Mouse (Mus musculus) layer of hippocampus, adult 9-10 months (tissue): ENCODE measurements around the gene Zc3h7a.

ENCODE experiments used
- DNase-seq: peaks from one replicate; pipeline ENCODE4 v3.0.0; 2022; ENCODE audit warnings: low spot score

Zc3h7a gene

GRCm38 (mm10) chr16:11143706-11144483, 32.3 kb downstream of the Zc3h7a start:
- DNase-seq, result peak; percentile 100

GRCm38 (mm10) chr16:11134348-11135344, 41.5 kb downstream of the Zc3h7a start, which contains the start of gene Txndc11:
Gene Txndc11 (minus strand): TSS chr16:11134650.
- peak; percentile 98 for DNase-seq

GRCm38 (mm10) chr16:11133476-11134347, 42.5 kb downstream of the Zc3h7a start:
- peak; percentile 20 for DNase-seq

DNA sequence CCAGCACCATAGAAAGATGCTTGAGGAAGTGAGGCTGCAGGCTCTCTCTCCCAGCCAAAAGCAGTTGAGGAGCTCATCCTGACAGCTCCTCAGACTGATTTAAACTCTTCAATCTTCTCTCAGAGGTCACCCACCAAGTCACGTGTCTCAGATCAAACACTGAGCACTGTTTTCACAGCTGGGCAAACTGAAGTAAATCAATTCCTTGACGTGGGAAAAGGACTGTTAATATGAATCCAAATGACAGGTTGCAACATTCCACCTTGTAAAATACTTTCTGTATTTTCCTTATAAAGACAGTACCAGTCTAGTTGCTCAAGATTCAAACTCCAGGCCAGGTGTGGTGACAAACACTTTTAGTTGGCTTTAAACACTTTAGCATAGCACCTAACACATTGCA, 43.4 kb downstream of the Zc3h7a start:
- no peak for DNase-seq

- DNase-seq, result no peak
Measured at GRCm38 (mm10) chr16:11128301-11128700, 47.9 kb downstream of the Zc3h7a start.

DNA sequence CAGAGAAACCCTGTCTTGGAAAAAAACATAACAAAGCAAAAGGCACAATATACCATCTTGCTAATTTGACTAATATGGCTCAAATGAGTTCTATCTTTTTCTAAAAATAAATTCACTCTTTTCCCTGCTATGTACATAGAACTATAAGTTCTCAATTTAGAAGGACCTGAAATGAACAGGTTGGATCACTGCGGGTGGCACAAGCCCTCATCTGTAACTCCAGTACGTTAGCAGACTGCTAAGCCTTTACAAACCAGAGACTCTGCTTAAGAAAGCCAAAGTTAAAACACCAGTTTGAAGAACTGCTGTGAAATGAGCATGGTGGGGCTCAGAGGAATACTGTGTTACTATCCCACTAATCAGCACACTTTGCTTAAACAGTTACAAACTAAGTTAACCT, 50.8 kb downstream of the Zc3h7a start:
- no peak for DNase-seq

- no peak for DNase-seq
Measured at GRCm38 (mm10) chr16:11124110-11124509, 52.1 kb downstream of the Zc3h7a start.

DNA sequence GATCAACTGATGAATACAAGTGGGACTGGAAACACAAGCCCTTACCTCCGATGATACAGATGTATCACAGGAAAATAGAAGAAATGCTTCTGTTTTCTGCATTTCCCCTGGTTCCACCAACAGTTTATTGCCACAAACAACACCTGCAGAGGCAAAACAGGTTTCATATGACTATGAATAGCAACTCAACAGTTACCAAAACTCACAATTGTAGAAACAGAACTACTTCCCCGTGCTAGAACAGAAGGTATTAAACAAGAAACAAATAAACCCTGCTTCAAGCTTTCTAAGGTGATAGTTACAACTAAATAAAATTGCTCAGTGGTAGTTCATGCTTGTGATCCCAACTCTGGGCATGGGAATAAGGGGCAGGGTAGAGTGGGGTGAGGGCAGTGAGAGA, 53.6 kb downstream of the Zc3h7a start:
- DNase-seq, result no peak

GRCm38 (mm10) chr16:11109198-11109740, 66.9 kb downstream of the Zc3h7a start:
- no peak for DNase-seq

DNA sequence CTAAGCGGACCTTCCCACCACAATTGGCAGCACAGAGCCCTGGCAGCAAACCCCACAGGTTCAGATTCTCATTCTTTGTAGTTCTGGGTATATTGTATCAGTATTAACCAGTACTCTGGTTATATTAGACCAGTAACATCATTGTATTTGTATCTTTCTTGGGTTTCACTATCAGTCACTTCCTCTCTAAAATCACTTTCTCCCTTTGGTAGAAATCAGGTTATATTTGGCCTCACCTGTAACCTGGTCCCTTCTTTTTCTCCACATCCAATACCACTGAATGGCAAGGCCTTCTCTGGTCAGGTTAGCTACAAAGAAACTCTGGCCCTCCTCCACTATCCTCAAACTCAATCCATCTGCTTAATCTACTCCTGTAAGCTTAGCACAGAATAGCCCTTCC, 71.3 kb downstream of the Zc3h7a start:
- no peak for DNase-seq

DNA sequence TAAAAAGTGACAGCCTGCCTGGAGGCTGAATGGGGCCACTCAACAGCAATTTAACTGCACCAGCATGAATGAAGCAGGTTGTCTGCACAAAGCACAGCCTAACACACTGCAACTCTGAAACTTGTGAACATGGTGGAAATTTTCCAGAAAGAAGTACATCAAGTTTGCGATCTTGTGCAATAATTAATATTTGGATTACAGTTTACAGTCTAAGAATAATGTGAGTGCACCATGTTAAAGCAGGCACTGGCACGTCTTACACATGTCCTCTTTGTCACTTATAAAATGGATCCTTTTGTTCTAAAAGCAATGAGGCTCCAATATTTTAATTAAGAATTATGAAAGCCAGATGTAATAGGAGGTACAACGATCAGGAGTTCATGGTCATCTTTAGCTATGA, 78.9 kb downstream of the Zc3h7a start:
- DNase-seq, result no peak

DNA sequence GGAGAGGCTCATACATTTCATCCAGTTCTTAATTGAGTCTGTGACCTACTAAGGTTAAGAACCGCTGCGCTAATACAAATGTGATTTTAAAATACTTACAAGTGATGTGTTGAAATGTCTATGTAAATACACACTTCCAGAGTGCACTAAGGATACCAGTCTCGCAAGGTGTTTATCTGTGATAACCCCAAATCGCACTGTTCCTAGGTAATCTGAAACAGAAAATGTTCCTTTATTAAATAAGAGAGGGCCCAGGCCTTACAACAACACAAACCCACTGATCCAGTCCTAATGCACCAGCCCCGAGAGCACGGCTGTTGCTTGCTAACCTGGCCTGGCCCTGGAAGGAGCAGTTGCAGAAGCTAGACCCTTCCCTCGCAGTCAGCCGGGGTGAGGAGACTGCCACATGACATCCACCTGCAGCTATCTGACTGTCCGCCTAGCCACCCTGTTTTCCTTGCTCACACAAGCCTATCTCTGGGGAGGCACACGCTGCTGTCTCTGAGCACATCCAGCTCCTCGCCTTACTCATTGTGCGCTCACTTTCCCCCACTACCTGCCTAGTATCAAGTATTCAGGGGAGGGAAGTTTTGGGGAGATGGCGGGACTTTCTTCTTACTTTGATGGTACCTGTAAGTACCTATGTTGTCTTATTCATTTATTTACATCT, 82.3 kb downstream of the Zc3h7a start:
- no peak for DNase-seq

DNA sequence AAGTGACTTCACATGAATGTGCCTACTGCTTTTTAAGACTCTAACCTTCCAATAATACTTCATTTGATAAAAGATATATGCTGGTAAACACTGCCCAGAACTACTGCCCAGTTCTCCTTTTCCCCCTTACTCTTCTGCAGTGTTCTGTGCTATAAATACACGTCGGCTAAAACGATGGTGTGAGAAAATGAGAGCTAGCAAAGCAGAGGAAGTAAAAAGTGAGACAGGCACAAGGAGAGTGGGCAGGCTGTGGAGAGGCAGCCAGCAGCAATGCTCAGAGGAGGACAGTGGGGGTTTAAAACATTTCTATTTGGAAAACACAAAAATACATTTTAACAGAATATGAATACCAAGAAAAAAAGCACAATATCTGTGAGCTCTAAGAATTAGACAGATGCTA, 83.7 kb downstream of the Zc3h7a start:
- DNase-seq, result peak; percentile 49

DNA sequence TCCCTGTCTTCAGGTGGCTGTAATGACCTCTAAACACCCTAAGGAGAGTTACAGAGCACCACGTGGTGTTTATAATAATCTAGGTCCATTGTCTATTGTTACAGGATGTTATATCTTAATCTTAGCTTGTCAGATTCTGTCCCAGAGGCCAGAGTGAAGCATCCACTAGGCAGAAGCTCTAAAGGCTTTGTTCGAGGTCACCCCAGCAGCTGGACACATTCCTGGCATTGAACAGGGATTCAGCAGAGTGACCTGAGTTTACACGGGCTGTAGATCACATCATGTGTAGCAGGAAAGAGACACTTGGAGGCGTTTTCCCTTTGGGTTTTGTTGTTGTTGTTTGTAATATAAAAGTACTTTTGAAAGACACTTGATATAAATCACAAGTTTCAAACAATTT, 84.1 kb downstream of the Zc3h7a start:
- no peak for DNase-seq

- no peak for DNase-seq
Measured at GRCm38 (mm10) chr16:11090836-11091570, 85.2 kb downstream of the Zc3h7a start.

DNA sequence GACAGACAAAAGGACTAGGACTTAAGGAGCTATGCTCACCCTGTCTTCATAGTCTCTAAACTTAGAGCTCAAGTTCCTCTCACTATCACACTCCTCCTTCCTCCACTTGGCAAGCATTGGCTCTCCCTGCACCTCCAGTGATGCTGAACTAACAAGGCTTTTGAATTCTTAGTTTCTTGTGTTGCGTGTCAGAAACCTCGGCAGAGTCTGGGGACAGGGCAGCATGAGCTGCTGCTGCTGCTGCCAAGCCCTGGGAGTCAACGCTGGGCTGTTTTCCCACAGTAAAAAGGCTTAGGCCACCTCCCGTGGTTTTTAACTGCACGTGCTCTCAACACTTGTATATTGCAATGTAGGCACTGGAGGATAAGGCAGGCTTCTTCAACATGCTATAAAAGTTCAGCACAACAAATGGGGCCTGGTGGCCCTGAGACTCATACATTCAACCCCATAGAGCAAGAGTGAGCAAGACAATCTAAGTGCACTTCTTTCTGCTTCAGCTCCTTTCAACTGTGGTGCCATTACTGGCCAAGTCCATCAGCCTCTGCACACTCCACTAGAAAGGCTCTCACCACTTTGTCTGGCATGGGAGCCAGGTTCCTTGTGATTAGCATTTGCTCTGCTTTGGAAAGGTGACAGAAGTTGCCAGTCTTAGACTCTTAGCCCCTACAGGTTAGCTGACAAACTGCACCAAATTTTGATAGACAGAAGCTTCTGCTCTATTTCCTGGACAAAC, 89.2 kb downstream of the Zc3h7a start:
- DNase-seq, result no peak
